Mouse (Mus musculus): ENCODE data around the gene Ppp1r35.
A peak's percentile ranks its signal among the peaks of the same experiment; 100 is the strongest.

Gene Ppp1r35

GRCm38 (mm10) chr5:137751988-137752387, 26.7 kb upstream of the Ppp1r35 start:
- no peak for DNase-seq

DNA sequence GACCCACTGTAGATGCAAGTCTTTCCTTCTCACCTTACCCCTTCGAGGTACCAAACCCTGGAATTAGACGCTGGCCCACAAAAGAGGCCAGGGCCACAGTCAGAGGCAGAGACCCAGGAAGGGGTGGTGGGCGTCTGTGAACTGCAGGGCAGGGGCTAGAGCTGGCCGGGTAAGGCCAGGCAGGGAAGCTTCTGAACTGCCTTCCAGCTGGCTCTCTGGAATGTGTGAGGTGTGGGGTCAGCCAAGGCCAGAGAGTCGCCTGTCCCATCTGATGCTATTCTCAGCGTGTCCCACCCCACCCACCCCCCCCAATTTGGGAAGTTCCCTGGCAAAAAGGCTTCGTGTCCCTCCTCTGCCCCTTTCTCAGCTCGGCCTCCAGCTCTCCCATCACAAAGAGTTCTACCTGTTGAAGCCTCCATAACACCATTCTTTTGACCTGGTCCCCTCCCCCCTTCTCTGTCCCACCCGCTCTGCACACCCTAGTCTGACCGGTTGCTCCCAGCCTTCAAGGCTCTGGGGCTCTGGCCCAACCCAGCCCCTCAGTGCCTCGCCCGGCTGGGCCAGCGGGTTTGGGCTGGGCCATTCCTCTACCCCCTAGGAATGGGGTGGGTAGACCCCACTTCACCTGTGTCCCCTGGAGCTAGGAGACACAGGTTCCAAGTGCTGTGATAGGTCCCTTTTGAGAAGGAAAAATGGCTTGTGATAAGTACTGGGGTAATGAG, 25.4 kb upstream of the Ppp1r35 start:
- no peak for DNase-seq

DNA sequence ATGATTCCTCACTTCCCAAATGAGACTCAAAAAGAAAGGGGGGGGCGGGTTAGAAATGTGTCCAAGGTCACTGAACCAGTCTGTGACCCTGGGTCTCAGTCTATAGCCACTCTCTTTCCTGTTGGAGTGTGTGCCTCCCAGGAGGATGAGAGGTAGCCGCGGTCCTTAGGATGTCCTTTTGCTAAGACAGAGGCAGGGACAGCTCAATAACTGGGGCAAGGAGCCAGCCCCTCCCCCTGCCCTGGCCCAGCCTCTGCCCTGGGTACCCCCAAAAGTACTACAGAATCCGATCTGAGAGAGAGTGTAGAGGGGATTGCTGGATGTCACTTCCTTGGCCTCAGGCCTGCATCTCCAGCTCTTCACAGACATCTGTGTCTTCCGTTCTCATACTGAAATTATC, 23.2 kb upstream of the Ppp1r35 start:
- no peak for DNase-seq

GRCm38 (mm10) chr5:137756106-137756505, 22.5 kb upstream of the Ppp1r35 start:
- no peak for DNase-seq

GRCm38 (mm10) chr5:137756882-137757661, 21.6 kb upstream of the Ppp1r35 start:
- DNase-seq: peak; percentile 62 to 70

GRCm38 (mm10) chr5:137757887-137758286, 20.8 kb upstream of the Ppp1r35 start:
- DNase-seq: no peak

GRCm38 (mm10) chr5:137758921-137759534, 19.6 kb upstream of the Ppp1r35 start:
- no peak for DNase-seq

DNA sequence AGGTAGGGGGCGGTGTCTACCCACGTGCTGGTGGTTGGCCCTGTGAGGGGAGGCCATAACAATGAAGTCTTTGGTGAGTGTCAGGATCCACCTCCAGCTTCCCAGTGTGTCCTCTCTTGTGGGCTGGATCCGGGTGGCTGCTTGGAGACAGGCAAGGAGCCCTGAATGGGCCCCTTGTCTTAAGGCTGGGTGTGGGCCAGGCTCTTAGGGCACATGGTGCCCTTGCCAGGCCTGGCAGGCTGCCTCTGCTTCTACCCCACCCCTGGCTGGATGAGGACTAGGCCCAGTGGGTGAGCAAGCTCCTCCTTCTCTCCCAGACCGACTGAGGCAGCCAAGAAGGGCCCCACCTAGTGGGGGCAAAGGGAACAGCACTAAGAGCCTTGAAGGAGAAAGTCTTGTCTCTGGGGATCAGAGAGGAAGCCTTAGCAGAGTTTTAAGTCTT, 18.7 kb upstream of the Ppp1r35 start:
- DNase-seq: peak; percentile 65 to 72

GRCm38 (mm10) chr5:137764609-137765340, 13.9 kb upstream of the Ppp1r35 start:
- DNase-seq: no peak

- DNase-seq: no peak
Measured at GRCm38 (mm10) chr5:137766270-137766669, 12.4 kb upstream of the Ppp1r35 start.

- DNase-seq: no peak
Measured at GRCm38 (mm10) chr5:137768475-137768874, 10.2 kb upstream of the Ppp1r35 start.

GRCm38 (mm10) chr5:137770709-137771108, 7.9 kb upstream of the Ppp1r35 start:
- DNase-seq: peak in 1 of 2 experiments; percentile 14

- no peak for DNase-seq
Measured at GRCm38 (mm10) chr5:137772755-137773154, 5.9 kb upstream of the Ppp1r35 start.

DNA sequence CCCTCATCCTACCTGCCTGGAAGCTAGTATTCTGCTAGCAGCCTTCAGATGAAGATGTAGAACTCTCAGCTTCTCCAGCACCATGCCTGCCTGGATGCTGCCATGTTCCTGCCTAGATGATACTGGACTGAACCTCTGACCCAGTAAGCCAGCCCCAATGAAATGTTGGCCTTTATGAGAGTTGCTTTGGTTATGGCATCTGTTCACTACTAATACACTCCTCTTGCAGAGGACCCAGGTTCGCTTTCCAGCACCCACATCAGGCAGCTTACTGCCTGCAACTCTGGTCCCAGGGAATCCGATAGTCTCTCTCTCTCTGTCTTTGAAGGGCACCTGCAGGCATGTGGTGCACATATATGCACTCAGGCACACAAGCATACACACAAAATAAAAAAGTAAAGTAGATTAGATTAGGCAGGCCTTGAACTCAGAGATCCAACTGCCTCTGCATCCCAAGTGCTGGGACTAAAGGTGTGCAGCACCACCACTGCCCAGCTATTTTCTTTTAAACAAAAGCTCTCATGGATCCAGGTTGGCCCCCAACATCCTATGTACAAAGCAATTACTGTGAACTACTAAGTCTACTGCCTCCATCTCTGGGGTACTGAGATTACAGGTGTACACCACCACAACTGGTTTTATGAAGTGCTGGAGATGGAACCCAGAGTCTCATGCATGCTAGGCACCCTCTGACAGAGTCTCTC, 2.9 kb upstream of the Ppp1r35 start:
- DNase-seq: peak in 1 of 2 experiments; percentile 3

- no peak for DNase-seq
Measured at GRCm38 (mm10) chr5:137776408-137776918, 2.2 kb upstream of the Ppp1r35 start.

DNA sequence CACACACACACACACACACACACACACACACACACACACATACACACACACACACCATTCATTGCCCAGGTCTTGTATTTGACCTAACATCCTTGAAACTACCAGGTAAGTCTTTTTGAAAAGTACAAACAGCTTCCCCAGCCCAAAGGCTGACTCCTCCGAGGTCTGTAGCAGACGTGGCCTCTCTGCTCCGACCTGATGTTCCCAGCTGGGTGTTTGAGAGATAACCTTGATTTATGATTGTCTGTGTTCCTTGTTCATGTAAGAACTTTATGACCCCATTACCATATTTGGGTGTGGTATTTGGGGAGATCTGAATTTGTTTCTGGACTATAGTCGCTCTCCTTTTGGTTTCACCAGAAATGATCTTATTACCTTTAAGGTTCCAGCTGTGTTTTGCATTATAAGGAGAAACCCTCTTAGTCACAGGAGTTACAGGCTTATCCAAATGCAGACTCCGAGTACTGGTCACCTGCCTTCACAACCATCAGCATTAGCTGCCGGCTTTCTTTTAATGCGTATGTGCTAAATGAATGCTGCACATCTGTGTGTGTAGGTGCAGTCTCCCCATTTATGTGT, 1.3 kb upstream of the Ppp1r35 start:
- DNase-seq: no peak

DNA sequence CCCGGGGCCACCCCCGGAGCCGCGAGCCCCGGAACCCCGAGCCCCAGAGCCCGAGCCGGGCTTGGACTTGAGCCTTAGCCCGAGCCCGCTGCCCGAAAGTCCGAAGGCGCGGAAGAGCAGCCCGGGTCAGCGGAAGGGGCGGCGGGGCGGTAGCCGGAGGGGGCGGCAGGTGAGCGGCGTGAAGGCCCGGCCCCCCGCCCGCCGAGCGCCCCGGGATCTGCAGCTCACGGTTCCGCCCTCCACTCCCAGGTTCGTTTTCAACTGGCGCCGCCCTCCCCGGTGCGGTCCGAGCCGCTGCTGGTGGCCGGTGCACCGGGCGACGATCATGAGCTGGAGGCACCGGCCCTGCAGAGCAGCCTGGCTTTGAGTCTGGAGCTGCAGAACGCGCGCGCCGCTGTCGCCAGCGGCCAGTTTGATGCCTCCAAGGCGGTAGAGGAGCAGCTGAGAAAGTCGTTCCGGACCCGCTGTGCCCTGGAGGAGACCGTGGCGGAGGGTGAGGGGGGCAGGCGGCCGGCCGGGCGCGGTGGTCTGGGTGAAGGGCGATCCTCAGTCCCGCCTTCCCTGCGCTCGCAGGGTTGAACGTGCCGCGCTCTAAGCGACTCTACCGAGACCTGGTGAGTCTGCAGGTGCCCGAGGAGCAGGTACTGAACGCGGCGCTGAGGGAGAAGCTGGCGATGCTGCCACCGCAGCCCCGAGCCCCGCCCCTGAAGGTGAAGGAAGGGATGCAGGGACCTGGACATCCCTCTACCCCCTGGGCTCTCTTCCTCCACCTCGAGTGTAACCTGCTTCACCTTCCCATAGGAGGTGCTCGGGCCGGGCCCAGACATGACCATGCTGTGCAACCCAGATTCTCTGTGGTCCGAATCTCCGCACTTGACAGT, 644 bp downstream of the Ppp1r35 start:
- DNase-seq: peak in 1 of 2 experiments; percentile 35

GRCm38 (mm10) chr5:137781661-137782060, 3.0 kb downstream of the Ppp1r35 start:
- no peak for DNase-seq

DNA sequence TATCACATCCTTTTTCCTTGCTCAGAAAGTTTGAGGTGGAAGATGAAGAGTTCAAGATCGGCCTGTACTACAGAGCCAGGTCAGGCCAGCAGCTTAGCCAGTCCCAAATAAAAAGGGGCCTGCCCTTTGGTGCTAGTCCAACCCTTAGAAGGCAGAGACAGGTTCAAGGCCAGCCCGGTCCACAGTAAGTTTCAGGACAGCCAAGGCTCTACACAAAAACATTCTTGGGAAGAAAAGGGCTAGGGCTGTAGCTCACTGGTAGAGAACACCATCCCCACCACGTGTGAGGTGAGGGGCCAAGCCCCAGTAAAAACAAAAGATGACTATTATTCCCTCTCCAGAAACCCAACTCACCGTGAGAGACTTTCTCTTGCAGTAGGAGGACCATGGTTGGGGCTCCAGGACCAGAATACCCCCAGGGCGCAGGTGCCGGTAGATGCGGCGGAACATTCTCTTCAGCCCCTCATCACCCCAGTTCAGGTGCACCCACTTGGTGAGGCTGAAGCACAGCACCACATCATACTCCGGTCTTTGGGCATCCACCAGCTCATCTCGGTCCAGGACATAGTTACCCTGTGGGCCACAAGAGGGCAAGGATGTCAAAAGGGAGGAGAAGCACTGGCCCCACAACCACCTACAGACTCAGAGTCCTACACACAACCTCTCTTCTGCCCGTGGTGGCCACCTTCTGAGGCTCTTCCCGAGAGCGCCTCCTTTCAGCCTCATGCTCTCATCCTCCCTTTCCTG, 4.3 kb downstream of the Ppp1r35 start:
- DNase-seq: no peak
